Mouse (Mus musculus) frontal cortex, postnatal 10 days (tissue): ENCODE measurements around the gene Cttn.

Experiments
- DNase-seq, 2 experiments: peaks; one replicate each; pipeline ENCODE4 v3.0.0; 2022; ENCODE audit warnings: low spot score in 2 of 2, mixed read lengths in 1 of 2

The Cttn gene

GRCm38 (mm10) chr7:144449637-144450570, 20.9 kb downstream of the Cttn start:
- peak; percentile 80 to 84 for DNase-seq

GRCm38 (mm10) chr7:144448186-144448585, 22.6 kb downstream of the Cttn start:
- DNase-seq: no peak

- no peak for DNase-seq
Measured at GRCm38 (mm10) chr7:144447146-144447545, 23.7 kb downstream of the Cttn start.

GRCm38 (mm10) chr7:144444788-144445187, 26.0 kb downstream of the Cttn start:
- DNase-seq: no peak

DNA sequence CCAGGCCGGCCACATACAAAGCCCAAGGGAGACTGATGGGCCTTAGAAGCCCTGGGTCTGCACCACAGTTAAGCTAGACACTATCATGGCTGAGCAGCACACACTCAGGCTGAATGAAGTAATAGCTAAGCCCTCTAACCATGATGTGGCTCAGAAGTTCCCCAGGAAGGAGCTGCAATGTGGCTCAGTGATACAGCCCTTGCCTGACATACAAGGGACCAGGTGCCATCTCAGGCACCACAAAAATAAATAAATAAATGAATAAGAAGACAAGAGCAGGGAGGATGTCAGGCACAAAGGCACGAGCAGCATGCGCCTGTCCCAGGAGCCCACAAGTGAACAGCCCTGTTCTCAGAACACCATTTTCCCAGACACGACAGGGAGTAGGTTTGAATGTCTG, 28.8 kb downstream of the Cttn start:
- no peak for DNase-seq

- DNase-seq: no peak
Measured at GRCm38 (mm10) chr7:144441466-144441865, 29.3 kb downstream of the Cttn start.

- DNase-seq: no peak
Measured at GRCm38 (mm10) chr7:144438811-144439210, 32.0 kb downstream of the Cttn start.

GRCm38 (mm10) chr7:144432920-144433319, 37.9 kb downstream of the Cttn start:
- no peak for DNase-seq

- no peak for DNase-seq
Measured at GRCm38 (mm10) chr7:144427460-144427859, 43.3 kb downstream of the Cttn start.

DNA sequence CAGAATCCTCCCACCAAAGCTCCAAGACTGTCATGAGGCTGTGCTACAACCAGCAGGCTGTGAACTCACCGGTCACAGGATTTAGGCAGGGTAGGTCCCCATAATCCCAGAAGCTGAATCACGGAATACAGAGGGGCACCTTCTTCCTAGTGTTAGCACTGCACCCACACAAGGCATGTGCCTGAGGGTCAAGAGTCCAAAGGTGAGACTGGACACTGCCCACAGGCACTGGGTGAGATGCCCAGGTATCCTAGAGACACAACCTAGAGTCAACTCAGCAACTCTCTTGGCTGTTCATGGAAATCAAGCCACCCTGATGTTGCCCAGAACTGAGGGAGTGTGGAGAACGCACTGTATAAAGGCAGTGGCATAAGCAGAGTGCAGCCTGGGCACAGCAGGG, 44.2 kb downstream of the Cttn start:
- DNase-seq: no peak

- DNase-seq: peak in 1 of 2 experiments; percentile 59
Measured at GRCm38 (mm10) chr7:144425953-144426352, 44.9 kb downstream of the Cttn start.

DNA sequence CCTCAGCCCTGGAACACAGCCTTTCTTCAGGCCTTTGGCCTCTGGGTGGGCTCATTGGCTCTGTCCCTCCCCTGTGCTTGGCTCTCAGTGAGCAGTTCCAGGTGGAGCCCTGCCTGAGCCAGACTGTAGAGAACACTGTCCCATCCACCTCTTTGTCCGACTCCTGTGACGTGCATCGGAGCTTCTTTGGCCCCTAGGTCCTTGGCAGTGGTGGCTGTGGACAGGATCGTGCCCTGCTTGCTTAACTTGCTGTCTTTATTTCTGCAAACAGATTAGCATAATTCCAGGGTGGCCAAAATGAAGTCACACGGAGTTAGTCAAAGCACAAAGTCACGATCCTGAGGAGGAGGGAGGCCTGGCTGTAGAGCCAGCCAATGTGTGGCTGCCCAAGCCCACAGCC, 49.3 kb downstream of the Cttn start:
- DNase-seq: no peak

DNA sequence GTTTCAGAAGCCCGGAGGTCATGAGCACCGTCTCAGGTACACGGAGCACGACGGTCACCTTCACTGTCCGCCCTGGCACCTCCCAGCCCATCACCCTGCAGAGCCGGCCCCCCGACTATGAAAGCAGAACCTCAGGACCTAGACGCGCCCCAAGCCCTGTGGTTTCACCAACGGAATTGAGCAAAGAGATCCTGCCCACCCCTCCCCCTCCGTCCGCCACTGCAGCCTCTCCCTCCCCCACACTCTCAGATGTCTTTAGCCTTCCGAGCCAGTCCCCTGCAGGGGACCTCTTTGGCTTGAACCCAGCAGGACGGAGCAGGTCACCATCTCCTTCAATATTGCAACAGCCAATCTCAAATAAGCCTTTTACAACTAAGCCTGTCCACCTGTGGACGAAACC, 50.3 kb downstream of the Cttn start:
- no peak for DNase-seq

GRCm38 (mm10) chr7:144417644-144418343, 53.0 kb downstream of the Cttn start:
- DNase-seq: peak; percentile 76 to 82

DNA sequence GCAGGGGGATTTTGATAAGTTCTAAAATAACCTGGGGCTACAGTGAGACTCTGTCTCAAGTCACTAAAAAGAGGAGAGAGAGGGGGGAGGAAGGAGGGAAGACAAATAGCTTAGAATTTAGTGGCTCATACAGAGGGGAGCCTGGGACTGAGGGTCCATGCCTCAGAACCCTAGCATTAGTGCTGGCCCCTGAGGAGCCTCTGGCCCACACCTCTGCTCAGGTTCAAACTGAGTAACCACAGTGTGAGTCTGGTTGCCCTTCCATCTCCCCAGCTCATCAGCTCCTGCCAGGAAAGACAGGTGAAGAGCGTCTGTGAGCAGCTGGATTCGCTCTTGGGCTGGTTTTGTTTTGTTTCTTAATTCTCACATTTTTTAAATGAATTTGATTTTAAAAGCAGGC, 53.6 kb downstream of the Cttn start:
- DNase-seq: no peak

DNA sequence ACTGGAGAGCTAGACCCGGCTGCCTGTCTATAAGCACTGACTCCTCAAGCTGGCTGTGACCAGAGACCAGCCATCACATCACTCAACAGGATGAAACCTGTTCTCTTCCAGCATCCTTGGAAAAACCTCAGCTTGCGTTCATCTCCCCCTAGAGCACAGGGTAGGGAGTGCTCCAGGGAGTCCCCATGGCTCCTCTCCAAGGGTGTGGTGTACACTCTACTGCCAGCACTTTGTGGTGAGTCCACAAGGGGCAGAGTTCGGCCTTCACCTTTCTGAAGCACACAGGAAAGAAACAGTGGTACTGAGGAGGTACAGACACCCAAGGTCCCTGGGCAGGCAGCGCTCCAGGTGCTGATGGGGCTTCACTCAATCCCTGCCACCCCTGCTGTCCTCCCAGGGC, 55.0 kb downstream of the Cttn start:
- DNase-seq: no peak

GRCm38 (mm10) chr7:144414632-144415031, 56.2 kb downstream of the Cttn start:
- DNase-seq: no peak

DNA sequence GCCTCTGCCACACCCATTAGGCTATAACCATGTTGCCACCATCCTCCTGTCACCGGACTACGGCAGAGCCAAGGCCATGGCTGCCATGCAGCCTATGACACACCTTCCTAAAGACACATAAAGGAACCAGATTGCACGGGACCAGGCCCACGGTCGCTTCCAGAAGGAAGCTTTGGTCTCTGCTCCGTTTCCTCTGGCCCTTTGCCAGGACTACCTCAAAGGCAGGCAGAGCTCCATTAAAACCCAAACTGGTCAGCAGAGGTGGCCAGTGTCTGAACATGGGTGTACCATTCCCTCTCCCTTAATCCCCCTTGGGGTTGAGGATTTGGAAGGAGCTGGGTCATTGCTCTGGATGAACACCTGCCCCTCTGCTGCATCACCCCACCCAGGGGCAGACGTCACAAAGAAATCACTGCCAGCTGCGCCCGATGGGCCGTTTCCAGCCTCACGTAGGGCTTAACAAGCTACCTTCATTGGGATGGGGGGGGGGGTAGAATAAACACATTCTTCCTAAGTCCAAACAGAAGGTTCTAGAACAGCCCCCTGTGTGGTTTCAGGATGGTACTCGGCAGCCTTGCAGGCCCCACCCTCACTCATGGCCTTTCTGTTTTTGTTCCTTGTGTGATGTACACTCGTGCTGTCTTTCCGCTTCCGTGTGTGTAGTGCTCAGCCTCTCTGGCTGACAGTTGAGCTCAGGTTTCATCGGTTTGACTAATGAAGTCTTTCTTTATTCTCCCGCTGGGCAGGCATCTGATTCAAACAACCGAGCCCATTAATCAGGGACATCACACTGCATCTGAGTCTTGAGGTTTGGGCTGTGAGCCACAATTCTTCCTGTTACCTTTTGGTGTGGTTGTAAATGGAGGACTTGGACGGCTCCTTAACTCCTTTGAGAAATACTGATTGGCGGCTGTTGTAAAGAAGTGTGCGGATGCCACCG, 58.6 kb downstream of the Cttn start:
- no peak for DNase-seq

DNA sequence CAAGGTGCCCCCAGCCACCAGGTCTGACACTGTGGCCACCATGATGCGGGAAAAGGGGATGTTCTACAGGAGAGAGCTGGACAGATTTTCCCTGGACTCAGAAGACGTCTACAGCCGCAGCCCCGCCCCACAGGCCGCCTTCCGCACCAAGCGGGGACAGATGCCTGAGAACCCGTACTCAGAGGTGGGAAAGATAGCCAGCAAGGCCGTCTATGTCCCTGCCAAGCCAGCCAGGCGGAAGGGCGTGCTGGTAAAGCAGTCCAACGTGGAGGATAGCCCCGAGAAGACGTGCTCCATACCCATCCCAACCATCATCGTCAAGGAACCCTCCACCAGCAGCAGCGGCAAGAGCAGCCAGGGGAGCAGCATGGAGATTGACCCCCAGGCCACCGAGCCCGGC, 61.1 kb downstream of the Cttn start:
- no peak for DNase-seq

GRCm38 (mm10) chr7:144408464-144409000, 62.3 kb downstream of the Cttn start:
- no peak for DNase-seq

- DNase-seq: no peak
Measured at GRCm38 (mm10) chr7:144407675-144408074, 63.1 kb downstream of the Cttn start.

DNA sequence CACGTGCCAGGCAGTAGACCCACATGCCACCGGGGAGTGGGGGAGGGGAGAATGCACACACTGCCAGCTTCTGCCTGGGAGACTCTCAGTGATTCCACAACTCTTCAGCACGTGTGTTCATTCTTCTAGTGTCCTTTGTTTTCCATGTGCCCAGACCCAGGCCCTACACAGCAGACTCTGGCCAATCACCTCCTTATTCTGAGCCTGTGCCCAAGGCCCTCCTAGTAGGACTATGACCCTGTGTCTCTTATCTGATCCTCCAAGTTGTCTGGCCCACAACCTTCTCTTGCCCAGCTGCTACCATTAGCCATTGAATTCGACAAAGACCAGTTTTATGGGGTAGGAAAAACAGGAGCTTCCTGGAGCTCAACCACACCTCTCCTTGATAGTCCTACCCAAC, 68.3 kb downstream of the Cttn start:
- DNase-seq: no peak
